Comparison of ENCODE assay signal across 17 mouse cellular contexts in genomic region chr2:83766878-83767277, GRCm38 (mm10). TPM values are rescaled to one million over a fixed set of nuclear protein-coding genes. Genes with fewer than 3 reads are reported as not detected.
"Had no signal": no experiment of that assay in that cellular context is flagged by ENCODE, and none has a peak within 500 bp of the region (broad histone marks: within the 10 kb centered on the region; RNA-seq: fewer than 3 reads in every experiment).

No protein-coding gene starts in this region.

- H3K27me3 ChIP-seq: limb, embryonic 12.5 days; limb, embryonic 15.5 days had no signal

- H3K9me3 ChIP-seq: limb, embryonic 12.5 days; limb, embryonic 15.5 days had no signal

- ATAC-seq: liver, postnatal 0 days; lung, postnatal 0 days had no signal

- H3K9ac ChIP-seq: limb, embryonic 12.5 days; limb, embryonic 15.5 days; liver, embryonic 14.5 days; liver, postnatal 0 days; lung, embryonic 14.5 days had no signal

- H3K27ac ChIP-seq: limb, embryonic 12.5 days; limb, embryonic 15.5 days; liver, embryonic 14.5 days; macrophage had no signal

- H3K4me1 ChIP-seq: limb, embryonic 12.5 days; limb, embryonic 15.5 days had no signal

- DNase-seq: kidney, adult 8-10 months; kidney, postnatal 14 days; kidney, postnatal 4 days; left cerebral cortex, postnatal 4 days; liver, postnatal 0 days; lung, embryonic 14.5 days; midbrain, embryonic 14.5 days; right cerebral cortex, adult 18-20 months; right cerebral cortex, postnatal 14 days; right cerebral cortex, postnatal 4 days; thymus, adult 18-20 months; thymus, postnatal 36 days had no signal

- H3K4me3 ChIP-seq: limb, embryonic 12.5 days; limb, embryonic 15.5 days had no signal

RNA-seq across cellular contexts. Expression of gene Fam171b, which starts 45.6 kb away (rescaled TPM):
- polyA plus RNA-seq: macrophage had no signal
